Mouse (Mus musculus): ENCODE results near the gene Ablim1. TPM values are rescaled to one million over a fixed set of nuclear protein-coding genes. Genes with fewer than 3 reads are reported as not detected.

Ablim1 gene
- total RNA-seq, 2 experiments from 2014 or later = 384 to 401 TPM

DNA sequence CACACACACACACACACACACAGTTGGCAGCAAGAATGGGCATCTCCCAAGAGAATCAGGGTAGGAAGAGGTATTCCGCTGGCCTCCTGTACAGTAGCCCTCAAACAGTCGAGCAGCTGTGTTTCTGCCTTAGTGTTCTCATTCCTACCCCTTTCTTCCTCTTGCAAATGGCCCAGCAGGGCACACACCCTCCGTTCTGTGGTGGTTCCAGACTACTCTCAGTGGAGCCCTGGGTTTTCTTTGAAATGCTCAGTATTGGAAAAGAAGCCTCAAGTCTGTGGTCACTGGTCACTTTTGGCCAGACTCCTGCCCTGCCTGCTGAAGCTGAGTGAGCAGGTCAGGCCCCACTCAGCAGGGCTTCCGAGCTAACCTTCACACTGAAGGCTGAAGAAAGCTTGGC, 305.1 kb downstream of the Ablim1 start:
- no peak for DNase-seq

DNA sequence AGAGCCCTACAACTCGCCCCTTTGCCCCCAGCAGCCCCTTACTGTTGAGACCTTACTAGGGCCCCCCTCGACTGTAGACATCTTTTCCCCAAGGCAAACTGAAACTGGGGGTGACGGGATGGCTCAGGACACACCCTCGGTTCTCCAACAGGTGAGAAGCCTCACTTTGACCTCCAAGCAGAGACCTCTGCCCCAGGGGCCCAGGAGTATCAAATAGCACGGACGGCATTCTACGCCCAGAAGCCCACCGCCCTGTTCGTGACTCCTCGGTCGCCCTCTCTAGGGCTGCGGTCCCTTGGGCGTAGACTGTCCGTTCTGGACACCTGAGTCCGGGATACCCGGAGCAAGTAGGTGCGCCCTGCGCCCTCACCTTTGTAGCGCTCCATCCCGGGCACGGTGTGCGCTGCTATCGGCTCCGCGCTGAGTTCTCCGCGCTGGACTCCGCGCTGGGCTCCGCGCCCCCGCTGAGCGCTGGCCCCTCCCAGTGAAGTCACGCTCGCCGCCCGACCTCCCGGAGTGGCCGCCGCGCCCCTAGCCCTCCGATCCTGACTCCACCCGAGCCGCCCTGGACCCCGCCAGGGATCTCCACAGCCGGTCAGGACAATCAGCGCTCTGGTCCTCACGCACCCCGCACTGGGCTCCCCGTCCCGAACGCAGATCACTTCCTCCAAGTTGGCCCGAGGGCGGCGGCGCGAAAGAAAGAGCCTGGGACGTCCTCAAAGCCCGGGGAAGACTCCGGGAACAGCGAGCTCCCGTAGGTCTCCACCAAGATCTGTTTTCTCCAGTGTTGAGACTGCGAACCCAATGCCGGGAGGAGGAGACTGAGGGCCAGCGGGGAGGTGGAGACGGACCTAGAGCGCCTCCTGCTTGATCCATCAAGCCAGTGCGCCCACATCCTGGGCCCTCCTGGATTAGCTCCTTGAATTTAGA, 306.7 kb downstream of the Ablim1 start, which contains the start of gene Afap1l2:
Afap1l2 (minus strand) TSS at position 448 of the 930 bp plus-strand sequence.
- peak; percentile 72 to 80 for DNase-seq

DNA sequence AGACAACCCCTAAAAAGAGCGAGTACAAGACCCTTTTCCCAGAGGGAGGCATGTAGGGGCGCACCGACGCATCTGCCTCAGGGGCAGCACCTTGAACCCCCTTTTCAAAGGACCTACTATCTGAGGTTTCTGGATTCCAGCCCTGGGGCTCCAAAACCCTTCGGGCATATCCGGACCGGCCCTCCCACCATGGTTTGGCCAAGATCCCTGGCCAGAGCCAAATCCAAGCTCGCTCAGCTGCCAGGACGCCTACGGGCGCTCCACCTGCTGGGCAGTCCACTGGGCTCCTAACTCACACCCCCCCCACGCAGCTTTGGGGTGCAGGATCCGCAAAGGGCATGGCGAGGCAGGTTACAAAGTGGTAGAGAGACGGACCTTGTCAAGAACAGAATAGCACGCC, 307.4 kb downstream of the Ablim1 start:
- DNase-seq = peak; percentile 49 to 55

DNA sequence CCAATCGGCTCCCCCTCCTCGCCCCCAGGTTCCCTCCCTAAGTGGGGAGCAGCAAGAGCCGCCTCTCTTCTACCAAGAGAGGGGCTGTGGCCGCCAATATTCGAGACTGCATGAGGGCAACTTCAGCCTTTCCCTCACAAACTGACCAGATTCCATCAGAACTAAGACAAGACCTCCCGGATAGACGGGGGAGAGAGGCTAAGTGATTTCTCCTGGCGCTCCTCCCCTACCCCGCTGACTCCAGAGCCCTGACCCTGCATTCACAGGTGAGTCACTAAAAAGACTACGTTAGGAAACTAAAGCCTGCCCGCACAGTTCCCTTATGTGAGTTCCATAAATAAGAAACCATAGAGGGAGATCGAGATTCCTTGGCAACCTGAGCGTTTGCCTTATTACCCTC, 307.9 kb downstream of the Ablim1 start:
- no peak for DNase-seq

DNA sequence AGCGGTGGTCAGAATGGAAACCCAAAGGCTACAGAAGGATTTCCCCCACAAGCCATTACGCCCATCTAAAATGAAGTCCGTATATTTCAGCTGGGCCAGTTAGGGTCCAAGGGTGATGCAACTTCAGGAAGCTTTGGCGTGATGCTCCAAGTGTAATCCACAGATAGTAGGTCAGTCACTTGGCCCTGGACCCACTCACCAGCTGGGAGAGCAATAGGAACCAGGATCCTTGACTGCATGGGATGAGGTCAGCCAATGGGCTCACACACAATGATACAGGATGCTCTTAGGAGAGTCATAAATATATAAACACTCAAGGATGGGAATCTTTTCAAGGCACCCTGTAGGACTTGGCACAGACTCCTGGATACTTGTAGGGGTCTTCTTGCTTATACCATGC, 309.7 kb downstream of the Ablim1 start:
- DNase-seq = peak; percentile 84 to 86

DNA sequence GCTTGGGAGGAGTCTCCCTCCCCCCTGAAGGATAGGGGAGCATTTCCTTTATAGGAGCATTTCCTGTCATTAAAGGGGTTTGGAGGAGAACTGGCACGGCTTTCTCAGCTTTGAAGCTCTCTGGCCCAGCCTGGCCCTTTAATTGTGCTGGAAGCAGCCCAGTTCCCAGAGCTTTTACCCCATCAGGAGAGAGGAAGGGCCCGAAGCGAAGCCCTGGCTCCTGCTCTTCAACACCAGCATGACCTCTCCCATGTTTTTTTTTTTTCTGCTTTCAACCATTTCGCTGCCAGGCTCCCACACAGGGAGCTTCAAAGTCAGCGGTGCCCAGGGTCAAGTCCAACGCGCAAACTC, 311.3 kb downstream of the Ablim1 start:
- peak in 1 of 2 experiments; percentile 42 for DNase-seq

DNA sequence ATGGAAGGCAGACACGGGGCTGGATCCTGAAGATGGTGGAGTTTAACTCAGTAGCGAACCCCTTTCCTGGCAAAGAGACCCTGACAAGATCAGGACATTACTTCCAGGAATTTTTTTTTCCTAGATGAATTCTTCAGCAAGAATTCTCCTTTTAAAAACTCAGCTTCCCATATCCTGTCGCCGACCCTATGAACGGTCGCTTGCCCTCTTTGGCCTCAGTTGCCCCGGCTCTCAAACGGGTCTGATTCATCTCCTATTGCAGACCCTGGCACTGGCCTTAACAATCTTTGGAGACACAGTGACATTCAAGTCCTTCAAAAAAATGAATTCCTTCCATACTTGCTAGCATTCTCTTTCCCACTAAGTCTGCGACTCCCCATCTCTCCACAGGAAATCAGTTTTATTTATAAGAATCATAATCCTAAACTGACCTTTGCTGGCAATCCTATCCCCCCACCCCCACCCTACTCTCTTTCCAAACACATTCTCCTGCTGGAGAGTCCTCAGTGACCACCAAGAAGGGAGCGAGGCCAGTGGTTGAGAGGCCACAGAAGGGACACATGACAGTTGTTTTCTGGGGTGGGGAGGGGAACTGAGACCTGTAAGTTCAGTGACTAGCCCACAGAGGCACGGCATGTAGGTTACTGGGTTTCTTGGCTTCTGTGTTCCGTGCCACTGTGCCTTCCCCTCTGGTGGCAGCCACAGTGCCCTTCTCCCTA, 311.8 kb downstream of the Ablim1 start:
- DNase-seq = no peak

DNA sequence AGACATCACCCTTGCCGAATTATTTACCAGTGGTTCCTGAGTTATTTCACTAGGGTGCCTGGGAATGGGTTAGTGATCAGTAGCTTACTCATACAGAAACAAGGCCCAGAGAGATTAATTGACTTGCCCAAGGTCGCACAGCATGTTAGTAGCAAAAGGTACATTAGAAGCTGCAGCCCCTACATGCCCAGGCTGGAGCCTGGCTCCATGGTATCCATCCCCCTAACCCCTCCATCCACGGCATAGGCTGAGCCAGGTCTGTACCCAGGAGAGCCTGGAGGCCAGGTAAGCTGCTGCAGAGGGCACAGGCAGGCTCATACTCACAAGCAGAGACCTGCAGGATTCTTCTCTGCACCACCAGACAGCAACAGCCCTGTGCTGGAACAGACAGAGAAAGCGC, 312.8 kb downstream of the Ablim1 start:
- no peak for DNase-seq

DNA sequence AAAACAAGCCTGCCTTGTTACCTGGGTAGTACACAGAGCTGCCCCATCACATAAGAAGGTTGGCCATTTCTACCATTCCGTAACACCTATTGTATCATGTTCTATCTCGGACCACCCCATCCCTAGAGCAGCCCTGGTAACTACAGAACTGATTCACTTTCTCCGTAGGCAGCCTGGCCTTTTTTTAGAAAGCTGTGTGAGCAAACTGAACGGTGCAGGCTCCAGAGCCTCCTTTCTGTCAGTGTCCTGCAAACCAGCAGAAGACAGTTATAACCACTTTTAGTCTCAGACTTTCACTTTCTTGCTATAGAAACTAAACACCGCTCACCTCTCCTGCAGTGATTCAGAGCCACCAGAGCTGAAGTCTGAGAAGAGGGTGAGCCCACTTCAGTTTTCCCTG, 314.1 kb downstream of the Ablim1 start:
- no peak for DNase-seq

DNA sequence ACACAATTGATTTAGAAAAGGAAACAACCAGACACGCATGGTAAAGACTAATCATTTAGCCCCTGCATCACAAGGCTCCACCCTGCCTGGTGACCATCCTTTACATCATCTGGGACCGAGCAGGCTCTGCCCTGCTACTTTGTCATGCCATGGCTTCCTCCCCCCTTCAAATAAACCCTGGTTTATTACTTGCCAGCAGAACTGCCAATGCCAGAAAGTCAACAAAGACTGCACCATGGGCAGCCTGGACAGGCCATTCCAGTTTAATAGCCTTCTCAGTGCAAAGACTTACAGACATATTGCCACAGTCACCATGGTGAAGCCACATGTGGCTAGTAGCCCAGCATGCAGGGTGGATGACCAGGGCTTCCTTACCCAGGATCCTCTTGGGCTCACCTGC, 314.9 kb downstream of the Ablim1 start:
- DNase-seq = no peak

DNA sequence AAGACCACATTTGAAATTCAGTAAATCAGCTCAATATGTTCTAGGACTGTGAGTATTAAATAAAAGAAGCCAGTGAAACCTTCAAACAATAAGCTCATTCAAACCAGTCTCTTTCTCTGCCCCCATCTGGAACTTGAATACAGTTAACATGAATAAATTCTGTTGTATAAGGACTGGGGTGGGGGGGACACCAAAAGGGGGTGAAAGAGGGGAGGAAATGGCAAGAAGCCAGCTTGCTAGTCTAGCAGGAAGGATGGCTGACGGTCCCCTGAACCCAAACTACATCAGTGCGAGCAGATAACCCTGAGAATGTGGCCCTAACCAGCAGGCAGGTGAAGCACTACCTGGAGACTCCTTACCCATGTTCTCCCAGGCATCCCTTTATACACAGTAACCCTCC, 315.8 kb downstream of the Ablim1 start:
- DNase-seq = no peak

DNA sequence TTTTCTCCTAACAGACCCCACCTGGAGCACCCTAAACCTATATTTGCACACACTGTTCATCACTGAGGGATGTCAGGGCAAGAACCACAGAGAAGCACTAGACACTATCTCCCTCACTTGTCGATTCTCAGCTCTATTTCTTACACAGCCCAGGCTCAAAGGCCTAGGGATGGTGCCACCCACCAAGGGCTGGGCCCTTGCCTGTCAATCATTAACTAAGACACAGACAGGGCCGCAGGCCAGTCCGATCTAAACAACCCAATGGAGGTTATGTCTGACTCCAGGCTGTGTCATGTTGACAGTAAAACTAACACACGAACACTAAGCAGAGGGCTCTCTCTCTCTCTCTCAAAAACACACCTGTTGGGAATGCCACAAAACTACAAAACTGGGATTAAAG, 316.4 kb downstream of the Ablim1 start:
- no peak for DNase-seq

DNA sequence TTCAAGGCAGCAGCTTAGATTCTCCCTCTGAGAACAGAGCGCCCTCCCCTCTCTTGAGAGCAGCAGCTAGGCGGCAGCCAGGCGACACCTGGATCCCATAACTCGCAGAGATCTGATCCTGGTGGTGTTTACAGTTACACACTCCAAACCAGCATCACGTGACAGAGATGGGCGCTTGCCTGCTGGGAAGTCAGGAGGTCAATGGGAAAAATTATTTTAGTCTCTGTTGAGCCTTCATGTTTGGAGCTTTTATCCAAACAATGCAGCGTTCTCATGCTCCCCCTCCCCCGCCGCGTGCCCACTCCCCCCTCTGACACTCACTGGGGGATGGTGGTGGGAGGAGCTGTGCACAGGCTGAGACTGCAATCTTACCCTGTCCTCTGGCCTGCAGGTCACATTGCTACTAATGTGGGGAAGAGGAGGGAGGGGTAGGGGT, 317.5 kb downstream of the Ablim1 start:
- DNase-seq = peak; percentile 50 to 54

DNA sequence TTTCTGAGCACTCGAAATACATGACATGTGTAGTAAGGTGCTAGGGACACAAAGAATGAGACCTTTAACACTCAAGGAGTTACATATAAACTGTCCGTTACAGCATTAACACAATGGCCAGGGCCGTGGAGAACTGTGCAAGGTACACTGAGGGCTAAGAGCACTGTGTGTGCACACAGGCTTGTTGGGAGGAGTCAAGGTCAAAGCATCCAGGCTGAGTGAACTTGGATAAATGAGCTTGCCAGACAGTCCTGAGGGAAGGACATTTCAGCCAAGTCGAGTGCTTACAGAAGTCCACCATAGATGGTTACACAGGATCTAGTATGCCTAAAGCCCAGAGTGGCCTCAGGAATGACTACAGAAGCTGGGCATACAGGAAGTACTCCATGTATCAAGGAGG, 319.3 kb downstream of the Ablim1 start:
- DNase-seq = no peak

DNA sequence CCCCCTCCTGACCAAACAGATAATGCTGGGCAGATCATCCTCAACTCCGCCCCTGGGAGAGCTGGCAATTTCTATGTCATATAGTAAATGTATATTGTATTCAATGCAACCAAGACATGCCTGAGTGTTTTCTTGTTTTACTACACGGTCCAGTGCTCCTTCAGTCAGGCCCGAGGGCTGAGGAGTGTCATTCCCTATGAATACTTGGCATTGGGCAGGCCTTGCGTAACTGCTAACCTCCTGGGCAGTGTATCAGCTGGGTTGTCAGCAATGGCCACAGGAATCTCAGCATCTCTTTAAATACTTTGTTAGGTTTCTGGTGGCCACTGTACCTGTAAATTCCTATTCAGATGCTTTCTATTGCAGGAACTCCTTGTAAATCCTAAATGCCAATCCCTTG, 320.1 kb downstream of the Ablim1 start:
- peak in 1 of 2 experiments; percentile 49 for DNase-seq

DNA sequence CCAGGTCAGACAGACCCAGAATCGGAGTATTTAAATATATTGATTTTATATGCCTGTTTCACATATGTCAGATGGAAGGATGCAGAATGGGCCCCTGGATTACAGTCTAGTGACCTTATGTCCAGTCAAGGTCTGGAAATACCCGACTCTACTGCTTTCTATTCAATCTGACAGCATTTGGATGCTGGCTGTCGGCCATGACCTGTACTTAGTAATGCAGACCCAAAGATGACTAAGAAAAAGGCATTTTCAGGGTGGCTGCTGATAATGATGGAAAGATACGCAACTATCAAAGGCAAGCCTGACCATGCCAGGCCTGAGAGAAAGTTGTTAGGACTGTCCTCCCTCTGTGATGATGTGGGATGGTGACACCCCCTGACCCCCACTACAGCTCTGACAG, 321.0 kb downstream of the Ablim1 start:
- DNase-seq = no peak

DNA sequence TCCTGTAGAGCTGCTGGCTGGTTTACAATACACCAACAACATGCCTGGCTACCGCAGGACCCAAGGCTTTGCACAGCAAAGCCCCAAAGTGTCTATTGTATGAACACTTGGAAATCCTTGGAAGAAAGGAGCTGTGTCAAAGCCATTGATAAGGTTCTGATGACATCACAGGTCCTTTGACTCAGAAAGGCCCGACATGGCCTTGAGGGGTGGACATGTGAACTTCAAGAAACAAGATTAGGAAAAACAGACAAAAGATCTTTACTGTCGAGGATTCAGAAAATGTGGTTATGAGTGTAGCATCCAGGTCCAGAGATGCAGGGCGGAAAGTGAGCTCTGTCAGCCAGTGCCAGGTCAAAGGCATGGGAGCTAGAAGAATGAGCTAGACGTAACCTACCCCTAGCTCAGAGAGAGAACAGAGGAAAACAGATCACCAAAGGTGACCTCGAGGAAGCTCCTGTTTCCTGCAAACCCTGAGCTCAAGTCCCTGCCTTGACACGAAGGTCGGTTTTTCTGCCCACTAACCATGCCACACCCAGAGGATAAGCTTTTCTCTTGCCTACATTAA, 321.7 kb downstream of the Ablim1 start:
- no peak for DNase-seq

DNA sequence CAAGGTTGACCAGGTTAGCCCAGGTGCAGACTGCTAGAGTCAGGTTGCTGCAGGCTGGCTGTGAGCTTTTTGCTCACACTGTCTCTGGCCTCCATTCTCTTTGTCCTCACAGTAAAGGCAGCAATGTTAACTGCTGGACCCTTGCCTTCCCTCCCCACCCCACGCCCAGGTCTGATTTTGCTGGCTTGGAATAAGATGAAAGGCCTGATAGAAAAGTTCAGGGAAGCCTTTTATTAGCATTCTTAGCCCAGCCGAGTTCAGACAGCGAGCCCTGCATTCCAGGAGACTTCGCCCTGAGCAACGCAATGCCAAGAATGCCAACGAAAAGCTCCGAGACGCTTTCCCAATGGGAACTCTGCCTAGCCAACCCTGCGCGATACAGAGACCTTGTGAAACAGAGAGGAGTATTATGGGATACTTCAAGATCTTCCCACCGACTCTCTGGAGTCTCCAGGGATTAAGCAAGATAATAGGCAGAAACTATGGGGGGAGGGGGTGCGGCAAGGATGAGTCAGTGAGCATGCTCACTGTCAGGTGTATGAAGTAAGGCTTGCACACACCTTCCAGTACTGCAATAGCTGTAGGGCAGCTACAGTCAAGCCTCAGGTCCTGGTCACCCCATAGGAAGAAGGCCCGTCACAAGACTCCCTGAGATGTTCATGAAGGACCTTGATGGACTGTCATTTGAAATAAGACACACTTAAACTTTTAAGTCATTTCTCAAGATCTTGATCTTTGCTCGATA, 324.2 kb downstream of the Ablim1 start:
- no peak for DNase-seq

DNA sequence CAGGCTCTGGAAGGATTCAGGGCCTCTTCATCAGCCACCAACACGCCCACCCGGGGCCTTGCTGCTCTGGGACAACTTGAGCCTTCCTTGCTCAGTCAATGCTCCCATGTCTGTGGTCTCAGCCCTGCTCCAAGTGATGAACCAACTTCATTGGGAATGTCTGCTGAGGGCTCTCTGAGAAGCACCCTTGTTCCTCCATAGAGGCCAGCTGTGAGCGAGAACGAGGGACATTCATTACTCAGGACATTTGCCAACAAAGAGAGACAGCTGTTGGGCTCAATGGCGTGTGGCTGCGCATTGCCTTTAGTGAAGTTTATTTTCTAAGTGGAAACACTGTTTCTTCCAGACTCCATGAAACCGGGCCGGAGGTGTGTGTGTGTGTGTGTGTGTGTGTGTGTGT, 325.5 kb downstream of the Ablim1 start:
- DNase-seq = peak in 1 of 2 experiments; percentile 50

DNA sequence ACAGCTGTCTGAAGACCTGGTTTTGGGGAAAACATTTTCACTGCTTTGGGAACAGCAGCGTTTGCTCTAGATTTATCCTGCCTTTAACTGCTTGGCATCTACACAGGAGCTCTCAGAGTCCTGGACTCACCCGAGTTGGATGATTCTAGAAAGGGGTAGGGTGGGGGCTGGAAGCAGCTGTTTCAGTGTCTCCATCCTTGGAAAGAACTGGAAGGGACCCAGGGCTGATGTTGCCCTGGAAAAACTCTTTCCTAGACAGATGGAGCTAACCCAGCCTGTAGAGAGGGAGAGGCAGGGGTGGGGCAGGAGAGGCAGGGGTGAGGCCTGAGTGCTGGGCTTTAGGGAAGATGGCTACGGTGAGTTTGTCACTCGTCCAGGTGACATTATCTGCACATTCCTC, 330.5 kb downstream of the Ablim1 start:
- DNase-seq = peak; percentile 68 to 69

DNA sequence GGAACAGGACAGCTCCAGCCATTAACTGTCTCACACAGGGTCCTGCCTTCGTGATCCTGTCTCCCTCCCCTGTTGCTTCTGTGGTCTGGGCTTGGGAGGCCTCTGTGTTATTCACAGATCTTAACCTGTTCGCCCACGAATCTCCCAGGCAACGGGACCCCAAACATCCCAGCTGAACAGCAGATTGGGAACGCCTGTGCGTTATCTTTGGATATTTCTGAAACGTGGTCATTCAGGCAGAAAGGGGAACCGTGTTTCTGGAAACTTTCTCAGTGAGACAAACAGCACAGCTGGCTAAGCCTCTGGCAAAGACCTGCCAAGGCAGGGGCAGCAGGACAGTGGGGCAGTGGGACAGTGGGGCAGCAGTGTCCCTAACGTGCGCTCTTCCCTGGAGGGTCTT, 331.0 kb downstream of the Ablim1 start:
- DNase-seq = peak in 1 of 2 experiments; percentile 43

All from heart, adult 18-20 months (tissue).